Mouse (Mus musculus) lung, adult 2 months (tissue): ENCODE data around the gene Enah. TPM values are rescaled to one million over a fixed set of nuclear protein-coding genes. Genes with fewer than 3 reads are reported as not detected.
A peak's percentile ranks its signal among the peaks of the same experiment; 100 is the strongest.

Source experiments
- DNase-seq: peaks from one replicate; pipeline ENCODE4 v3.0.0; 2022
- H3K4me1 ChIP-seq: fragments of 200-500 bp; 2 replicates; pipeline ENCODE4 v1.6.1; 2011; ENCODE audit warnings: low read length; ENCODE audit not compliant: control insufficient read depth, insufficient read depth
- H3K4me3 ChIP-seq: fragments of 200-500 bp; replicated peaks from 2 replicates; pipeline ENCODE3; 2011; ENCODE audit warnings: low read depth, mild to moderate bottlenecking, control low read depth, low read length; ENCODE audit errors: extremely low read depth
- CTCF ChIP-seq: fragments of 200-500 bp; IDR thresholded peaks from 2 replicates; pipeline ENCODE4 v1.5.1; 2011; ENCODE audit warnings: mild to moderate bottlenecking, low read length, control low read depth; ENCODE audit not compliant: insufficient read depth
- POLR2A ChIP-seq: fragments of 200-500 bp; IDR thresholded peaks from 2 replicates; pipeline ENCODE4 v1.6.1; 2011; ENCODE audit warnings: low read depth, mild to moderate bottlenecking, control low read depth, low read length, borderline replicate concordance; ENCODE audit errors: extremely low read depth
- WGBS: fragments of 180-500 bp; shearing (Covaris S2); methylation state at CpG from one replicate; pipeline ENCODE4 v1.1.7; 2018; 5-methylcytosine and 5-hydroxymethylcytosine counted together
- polyA plus RNA-seq: library from polyadenylated mRNA; depleted of rRNA; stranded (reverse); fragments of >200 nt; gene quantifications from 2 replicates; pipeline ENCODE4 v1.2.3, GENCODE M21; 2012

Gene Enah
- polyA plus RNA-seq, 1 experiment = 11.1 TPM

DNA sequence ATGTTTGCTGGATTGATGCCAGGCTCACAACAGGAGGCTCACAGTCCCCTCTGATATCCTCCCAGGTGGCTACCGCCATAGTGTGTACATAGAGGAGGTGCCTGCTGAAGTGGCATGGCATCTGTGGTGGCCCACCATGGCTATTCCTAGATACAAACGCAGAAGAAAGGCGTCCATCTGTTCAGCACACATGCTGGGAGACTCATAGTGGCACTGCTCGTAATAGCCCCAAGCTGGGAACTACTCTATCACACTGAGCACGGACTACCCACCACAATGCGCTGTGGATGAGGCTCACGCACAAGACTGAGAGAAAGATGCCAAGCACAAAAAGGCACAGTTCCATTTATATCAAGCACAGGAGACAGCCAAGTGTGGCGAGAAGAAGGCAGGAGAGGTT lies 126.1 kb downstream of the Enah start:
- WGBS = 66% methylated on average over 8 of the region's 8 CpGs

DNA sequence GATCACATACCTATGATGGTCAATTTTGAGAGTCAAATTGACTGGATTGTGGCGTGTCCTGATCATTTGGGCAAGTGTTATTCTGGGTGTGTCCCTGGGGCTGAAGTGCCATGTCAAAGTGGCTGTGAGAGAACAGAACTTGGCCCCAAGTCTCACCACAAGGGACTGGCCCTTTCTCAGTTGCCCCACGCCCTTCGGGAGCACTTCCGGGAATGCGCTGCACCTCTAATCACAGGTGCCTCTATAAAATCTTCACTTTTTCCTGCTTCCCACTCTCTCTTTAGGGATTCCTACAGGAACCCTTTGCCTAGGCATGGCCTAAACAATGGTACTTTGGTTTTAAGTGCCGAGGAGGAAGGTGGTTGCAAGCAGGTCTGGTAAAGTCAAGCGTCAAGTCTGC lies 130.1 kb downstream of the Enah start:
- Histone ChIP-seq H3K4me1 (no peaks in the 10 kb centered on the region), H3K4me3 (no peak overlapping the region)
- DNase-seq = peak; percentile 17
- TF ChIP-seq POLR2A (no peak), CTCF (no peak)
- WGBS = 76% methylated on average over 7 of the region's 7 CpGs

More for the DNA sequence above, 126.1 kb downstream of the Enah start:
- no peak overlapping the region for H3K4me3 ChIP-seq
- no peak for DNase-seq
- H3K4me1 ChIP-seq = no peaks in the 10 kb centered on the region
- TF ChIP-seq CTCF = no peak
- TF ChIP-seq POLR2A = no peak

- peak; percentile 94 for DNase-seq
- TF ChIP-seq CTCF (peak; percentile 99), POLR2A (no peak)
- H3K4me3 ChIP-seq = no peak overlapping the region
- no peaks in the 10 kb centered on the region for H3K4me1 ChIP-seq
- 4% methylated on average over 11 of the region's 11 CpGs for WGBS
Measured at GRCm38 (mm10) chr1:181888801-181889200, 131.0 kb downstream of the Enah start.

- TF ChIP-seq CTCF (peak; percentile 93), POLR2A (no peak)
- peak; percentile 73 for DNase-seq
- peaks cover 4% of the 10 kb centered on the region for H3K4me1 ChIP-seq
- WGBS = 12% methylated on average over 8 of the region's 8 CpGs
- no peak overlapping the region for H3K4me3 ChIP-seq
Measured at GRCm38 (mm10) chr1:181881532-181881931, 138.3 kb downstream of the Enah start.

DNA sequence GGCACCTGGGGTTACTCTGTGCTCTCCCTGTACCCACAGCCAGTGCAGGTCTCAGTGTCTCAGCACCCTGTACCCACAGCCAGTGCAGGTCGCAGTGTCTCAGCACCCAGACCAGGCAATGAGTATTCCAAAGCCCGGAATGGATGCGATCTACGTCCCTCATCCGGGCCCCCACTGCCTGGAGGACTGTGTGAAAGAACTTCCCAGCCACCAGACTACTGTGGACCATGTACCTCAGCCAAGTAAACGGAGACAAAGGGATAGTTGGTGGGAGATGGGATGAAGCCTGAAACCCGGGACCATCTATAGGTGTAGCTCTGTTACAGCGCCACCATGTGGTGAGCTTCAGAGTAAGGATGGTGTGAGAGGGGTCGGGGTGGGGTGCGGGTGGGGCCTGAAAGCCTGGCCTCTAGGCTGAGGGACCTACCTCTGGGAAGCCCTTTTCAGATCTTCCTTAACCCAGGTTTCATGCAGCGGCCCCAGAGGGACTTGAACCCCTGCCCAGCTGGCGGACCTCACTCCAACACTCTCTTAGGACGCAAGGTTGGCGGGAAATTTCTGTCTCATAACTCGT lies 139.0 kb downstream of the Enah start:
- WGBS = 67% methylated on average over 15 of the region's 15 CpGs
- DNase-seq = no peak
- H3K4me3 ChIP-seq = no peak overlapping the region

DNA sequence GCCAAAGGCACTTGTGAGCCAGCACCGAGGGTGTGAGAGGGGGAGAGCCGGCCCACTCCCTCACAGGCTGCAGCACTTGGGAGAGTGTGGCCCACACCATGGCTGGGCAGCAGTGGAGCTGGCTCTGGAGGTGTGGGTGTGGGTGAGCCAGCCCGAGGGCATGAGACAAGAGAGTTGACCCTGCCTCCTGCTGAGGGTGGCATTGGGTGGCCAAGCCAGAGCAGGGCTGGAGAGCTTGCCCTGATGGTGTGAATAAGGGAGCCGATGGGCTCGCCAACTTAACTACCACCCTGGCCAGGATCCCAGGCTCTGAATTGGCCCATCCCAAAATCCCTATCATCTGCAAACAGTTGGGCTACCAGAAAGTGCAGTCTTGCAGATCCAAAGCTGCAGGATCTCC lies 141.4 kb downstream of the Enah start:
- no peak overlapping the region for H3K4me3 ChIP-seq
- WGBS = 62% methylated on average over 5 of the region's 5 CpGs
- DNase-seq = no peak
- peaks cover 4% of the 10 kb centered on the region for H3K4me1 ChIP-seq
- no peak for TF ChIP-seq POLR2A
- TF ChIP-seq CTCF = no peak

More for the DNA sequence above, 139.0 kb downstream of the Enah start:
- TF ChIP-seq CTCF (peak; percentile 5; the same call in 1 of the 2 replicates), POLR2A (no peak)
- peaks cover 4% of the 10 kb centered on the region for H3K4me1 ChIP-seq

DNA sequence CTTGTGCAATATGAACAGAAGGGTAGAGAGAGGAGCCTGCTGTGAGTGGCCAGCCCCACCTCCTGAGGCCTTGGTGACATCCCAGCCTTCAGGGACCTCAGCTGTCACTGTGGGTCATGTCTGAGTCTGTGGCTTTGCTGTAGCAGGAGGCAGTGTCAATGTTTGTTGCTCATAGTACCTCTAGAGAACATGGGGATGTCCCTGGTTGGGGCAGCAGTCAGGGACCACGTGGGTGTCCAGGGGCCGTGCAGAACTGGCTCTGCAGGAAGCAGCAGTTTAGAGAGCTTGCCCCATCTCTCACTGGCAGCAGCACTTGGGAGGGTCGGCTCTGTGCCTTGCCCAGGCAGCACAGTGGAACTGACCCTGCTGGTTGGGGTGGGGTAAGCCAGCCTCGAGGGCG lies 142.7 kb downstream of the Enah start:
- DNase-seq = no peak
- TF ChIP-seq CTCF (no peak), POLR2A (no peak)
- WGBS = 47% methylated on average over 5 of the region's 5 CpGs
- Histone ChIP-seq H3K4me3 (no peak overlapping the region), H3K4me1 (peaks cover 4% of the 10 kb centered on the region)

DNA sequence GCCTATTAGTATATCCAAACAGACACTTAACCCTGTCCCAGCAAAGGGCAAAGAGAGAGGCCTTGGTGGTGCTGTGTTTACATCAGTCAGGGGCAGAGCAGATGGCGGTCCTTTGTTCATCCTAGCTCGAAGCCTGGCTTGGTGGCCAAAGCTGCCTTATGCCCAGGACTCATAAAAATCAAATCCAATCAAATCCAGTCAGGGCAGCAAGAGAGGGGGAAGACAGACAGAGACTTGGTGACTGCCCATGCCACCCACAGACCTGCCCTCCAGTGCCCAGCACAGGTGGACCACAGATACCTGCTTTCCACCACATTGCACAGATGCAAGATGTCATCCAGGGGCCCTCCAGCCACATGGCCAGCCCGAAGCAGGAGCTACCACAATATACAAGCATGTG lies 143.1 kb downstream of the Enah start:
- TF ChIP-seq POLR2A = no peak
- no peak for TF ChIP-seq CTCF
- no peak for DNase-seq
- H3K4me3 ChIP-seq = no peak overlapping the region
- H3K4me1 ChIP-seq = peaks cover 4% of the 10 kb centered on the region
- 64% methylated on average over 3 of the region's 3 CpGs for WGBS

- TF ChIP-seq POLR2A = no peak
- no peak for TF ChIP-seq CTCF
- Histone ChIP-seq H3K4me1 (no peaks in the 10 kb centered on the region), H3K4me3 (no peak overlapping the region)
- DNase-seq = no peak
- WGBS = 54% methylated on average over 9 of the region's 9 CpGs
Measured at GRCm38 (mm10) chr1:181873086-181873920, 146.5 kb downstream of the Enah start.

GRCm38 (mm10) chr1:181872639-181873038 lies 147.2 kb downstream of the Enah start:
- no peak for TF ChIP-seq CTCF
- TF ChIP-seq POLR2A = no peak
- WGBS = 60% methylated on average over 3 of the region's 3 CpGs
- no peak overlapping the region for H3K4me3 ChIP-seq
- no peak for DNase-seq
- no peaks in the 10 kb centered on the region for H3K4me1 ChIP-seq
